Mouse (Mus musculus): ENCODE measurements at regions not wholly inside any gene's neighbourhood (a gene's known extent, or its start where the extent isn't known, plus 50 kb on each side); places are given as distances from the start of the nearest gene placed in this dataset.

GRCm38 (mm10) chr19:32947081-32947855 is 190.0 kb downstream of the Pten start:
- H3K4me3 ChIP-seq, result no peak overlapping the region
- H3K4me1 ChIP-seq, result no peaks in the 10 kb centered on the region
- 79% methylated on average over 12 of the region's 12 CpGs for WGBS
- no peaks in the 10 kb centered on the region for H3K27me3 ChIP-seq
- no peak for ATAC-seq (ENCODE audit: low FRiP score)
- H3K4me2 ChIP-seq (replicated peaks), result no peak overlapping the region
- H3K9me3 ChIP-seq (replicated peaks), result no peaks in the 10 kb centered on the region
- no peaks in the 10 kb centered on the region for H3K36me3 ChIP-seq
- no peak overlapping the region for H3K27ac ChIP-seq
- H3K9ac ChIP-seq, result no peak overlapping the region

- Histone ChIP-seq H3K4me2 (replicated peaks) (no peak overlapping the region), H3K9ac (no peak overlapping the region), H3K27me3 (no peaks in the 10 kb centered on the region), H3K27ac (no peak overlapping the region), H3K4me1 (peaks cover 3% of the 10 kb centered on the region; the same call in 1 of the 2 replicates), H3K9me3 (replicated peaks) (no peaks in the 10 kb centered on the region), H3K36me3 (no peaks in the 10 kb centered on the region), H3K4me3 (no peak overlapping the region)
- 80% methylated on average over 3 of the region's 3 CpGs for WGBS
- ATAC-seq (ENCODE audit: low FRiP score), result no peak
These were observed 193.0 kb downstream of the Pten start for GRCm38 (mm10) chr19:32950252-32950651.

GRCm38 (mm10) chr19:32950794-32951193 is 193.5 kb downstream of the Pten start:
- Histone ChIP-seq H3K9ac (no peak overlapping the region), H3K4me2 (replicated peaks) (no peak overlapping the region), H3K4me1 (peaks cover 4% of the 10 kb centered on the region; the same call in 1 of the 2 replicates), H3K4me3 (no peak overlapping the region), H3K27ac (no peak overlapping the region), H3K27me3 (no peaks in the 10 kb centered on the region), H3K36me3 (no peaks in the 10 kb centered on the region), H3K9me3 (replicated peaks) (no peaks in the 10 kb centered on the region)
- WGBS, result 80% methylated on average over 1 of the region's 1 CpGs
- no peak for ATAC-seq (ENCODE audit: low FRiP score)

- 95% methylated on average over 4 of the region's 4 CpGs for whole genome bisulfite sequencing
- ATAC-seq (ENCODE audit: low FRiP score), result no peak
- no peak overlapping the region for H3K27ac ChIP-seq
- no peaks in the 10 kb centered on the region for H3K27me3 ChIP-seq
- H3K4me3 ChIP-seq, result no peak overlapping the region
- H3K4me1 ChIP-seq, result peaks cover 18% of the 10 kb centered on the region
- H3K9ac ChIP-seq, result no peak overlapping the region
- H3K4me2 ChIP-seq (replicated peaks), result no peak overlapping the region
- H3K36me3 ChIP-seq, result no peaks in the 10 kb centered on the region
- no peaks in the 10 kb centered on the region for H3K9me3 ChIP-seq (replicated peaks)
These were observed 195.1 kb downstream of the Pten start for GRCm38 (mm10) chr19:32952425-32952824.

- Histone ChIP-seq H3K9ac (no peak overlapping the region), H3K4me3 (no peak overlapping the region), H3K4me1 (peaks cover 18% of the 10 kb centered on the region), H3K9me3 (replicated peaks) (no peaks in the 10 kb centered on the region), H3K36me3 (no peaks in the 10 kb centered on the region), H3K27me3 (no peaks in the 10 kb centered on the region), H3K4me2 (replicated peaks) (no peak overlapping the region), H3K27ac (no peak overlapping the region)
- no peak for ATAC-seq (ENCODE audit: low FRiP score)
- 78% methylated on average over 11 of the region's 11 CpGs for WGBS
These were observed 195.8 kb downstream of the Pten start for GRCm38 (mm10) chr19:32952928-32953687.

- ATAC-seq (ENCODE audit: low FRiP score), result 0 out of 2 replicates have a peak, but pooled peaks have one; percentile 44
- Histone ChIP-seq H3K4me3 (no peak overlapping the region), H3K27ac (no peak overlapping the region), H3K4me2 (replicated peaks) (no peak overlapping the region), H3K27me3 (peaks cover 5% of the 10 kb centered on the region; the same call in 1 of the 2 replicates), H3K9me3 (replicated peaks) (no peaks in the 10 kb centered on the region), H3K9ac (no peak overlapping the region), H3K36me3 (no peaks in the 10 kb centered on the region), H3K4me1 (peaks cover 18% of the 10 kb centered on the region)
- 33% methylated on average over 4 of the region's 4 CpGs for WGBS
These were observed 196.8 kb downstream of the Pten start for GRCm38 (mm10) chr19:32954001-32954605.

GRCm38 (mm10) chr19:32954942-32955341 is 197.6 kb downstream of the Pten start:
- no peak overlapping the region for H3K4me3 ChIP-seq
- no peak overlapping the region for H3K4me2 ChIP-seq (replicated peaks)
- H3K27ac ChIP-seq, result no peak overlapping the region
- peaks cover 5% of the 10 kb centered on the region; the same call in 1 of the 2 replicates for H3K27me3 ChIP-seq
- no peaks in the 10 kb centered on the region for H3K9me3 ChIP-seq (replicated peaks)
- H3K4me1 ChIP-seq, result peaks cover 18% of the 10 kb centered on the region
- ATAC-seq (ENCODE audit: low FRiP score), result no peak
- WGBS, result 95% methylated on average over 3 of the region's 3 CpGs
- no peaks in the 10 kb centered on the region for H3K36me3 ChIP-seq
- no peak overlapping the region for H3K9ac ChIP-seq

GRCm38 (mm10) chr19:32956143-32956915 is 199.0 kb downstream of the Pten start:
- H3K27ac ChIP-seq, result no peak overlapping the region
- H3K9me3 ChIP-seq (replicated peaks), result no peaks in the 10 kb centered on the region
- peaks cover 5% of the 10 kb centered on the region; the same call in 1 of the 2 replicates for H3K27me3 ChIP-seq
- ATAC-seq (ENCODE audit: low FRiP score), result no peak
- peak overlapping the region; percentile 10; the same call in 1 of the 2 replicates for H3K4me3 ChIP-seq
- no peak overlapping the region for H3K9ac ChIP-seq
- WGBS, result 4% methylated on average over 9 of the region's 9 CpGs
- H3K36me3 ChIP-seq, result no peaks in the 10 kb centered on the region
- peaks cover 22% of the 10 kb centered on the region for H3K4me1 ChIP-seq
- peak overlapping the region; percentile 46 for H3K4me2 ChIP-seq (replicated peaks)

- ATAC-seq (ENCODE audit: low FRiP score), result no peak
- WGBS, result 1% methylated on average over 13 of the region's 13 CpGs
- H3K4me3 ChIP-seq, result peak overlapping the region; percentile 10; the same call in 1 of the 2 replicates
These were observed 199.7 kb downstream of the Pten start for GRCm38 (mm10) chr19:32956916-32957558.

GRCm38 (mm10) chr19:32958276-32958675 is 201.0 kb downstream of the Pten start:
- no peak for ATAC-seq (ENCODE audit: low FRiP score)
- no peak overlapping the region for H3K27ac ChIP-seq
- H3K4me2 ChIP-seq (replicated peaks), result no peak overlapping the region
- peaks cover 22% of the 10 kb centered on the region for H3K4me1 ChIP-seq
- H3K4me3 ChIP-seq, result no peak overlapping the region
- no peaks in the 10 kb centered on the region for H3K36me3 ChIP-seq
- peaks cover 5% of the 10 kb centered on the region; the same call in 1 of the 2 replicates for H3K27me3 ChIP-seq
- H3K9ac ChIP-seq, result no peak overlapping the region
- no peaks in the 10 kb centered on the region for H3K9me3 ChIP-seq (replicated peaks)
- WGBS, result 89% methylated on average over 4 of the region's 4 CpGs

More at GRCm38 (mm10) chr19:32956916-32957558, 199.7 kb downstream of the Pten start:
- Histone ChIP-seq H3K9ac (no peak overlapping the region), H3K9me3 (replicated peaks) (no peaks in the 10 kb centered on the region), H3K27ac (no peak overlapping the region), H3K4me1 (peaks cover 22% of the 10 kb centered on the region), H3K4me2 (replicated peaks) (peak overlapping the region; percentile 46), H3K36me3 (no peaks in the 10 kb centered on the region), H3K27me3 (peaks cover 5% of the 10 kb centered on the region; the same call in 1 of the 2 replicates)

GRCm38 (mm10) chr19:32958791-32959190 is 201.5 kb downstream of the Pten start:
- H3K27ac ChIP-seq, result no peak overlapping the region
- H3K4me1 ChIP-seq, result peaks cover 22% of the 10 kb centered on the region
- peaks cover 5% of the 10 kb centered on the region; the same call in 1 of the 2 replicates for H3K27me3 ChIP-seq
- no peak overlapping the region for H3K4me2 ChIP-seq (replicated peaks)
- H3K4me3 ChIP-seq, result no peak overlapping the region
- no peaks in the 10 kb centered on the region for H3K36me3 ChIP-seq
- no peaks in the 10 kb centered on the region for H3K9me3 ChIP-seq (replicated peaks)
- 91% methylated on average over 4 of the region's 4 CpGs for WGBS
- no peak overlapping the region for H3K9ac ChIP-seq
- ATAC-seq (ENCODE audit: low FRiP score), result no peak

All from hindbrain, embryonic 12.5 days (tissue).